Mouse (Mus musculus) small intestine, adult 2 months (tissue): ENCODE measurements around the gene Slc25a23.

ENCODE experiments used
- CTCF ChIP-seq: fragments of 200-500 bp; IDR thresholded peaks from 2 replicates; pipeline ENCODE4 v1.5.1; 2012; ENCODE audit warnings: low read depth, mild to moderate bottlenecking, control low read depth, inconsistent platforms, low read length, moderate library complexity, mixed read lengths; ENCODE audit not compliant: insufficient replicate concordance, insufficient read length; ENCODE audit errors: extremely low read depth
- POLR2A ChIP-seq: fragments of 200-500 bp; IDR thresholded peaks from 2 replicates; pipeline ENCODE4 v1.6.1; 2012; ENCODE audit warnings: low read depth, mild to moderate bottlenecking, control low read depth, inconsistent platforms, low read length, moderate library complexity

DNA sequence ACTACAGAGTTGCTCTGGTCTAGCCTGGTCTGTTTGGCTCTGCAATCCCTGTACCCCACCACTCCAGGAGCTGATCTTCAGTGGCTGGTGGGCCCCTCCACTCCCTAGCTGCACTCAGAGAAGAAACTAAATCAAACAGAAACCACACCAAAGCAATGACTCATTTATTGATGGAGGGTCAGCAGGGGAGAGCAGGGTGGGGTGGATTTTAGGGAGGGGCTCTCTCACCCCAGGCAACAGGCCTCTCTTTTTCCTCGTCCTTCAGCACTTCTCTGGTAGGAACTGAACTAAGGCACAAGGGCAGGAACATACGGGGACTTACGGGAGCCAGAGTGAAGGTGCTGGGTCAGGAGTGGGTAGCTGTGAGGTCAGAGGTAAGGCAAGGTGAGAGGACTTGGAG, 20.3 kb upstream of the Slc25a23 start:
- TF ChIP-seq CTCF (no peak), POLR2A (no peak)
